Mouse (Mus musculus): ENCODE results near the gene Snx3.

Gene Snx3

DNA sequence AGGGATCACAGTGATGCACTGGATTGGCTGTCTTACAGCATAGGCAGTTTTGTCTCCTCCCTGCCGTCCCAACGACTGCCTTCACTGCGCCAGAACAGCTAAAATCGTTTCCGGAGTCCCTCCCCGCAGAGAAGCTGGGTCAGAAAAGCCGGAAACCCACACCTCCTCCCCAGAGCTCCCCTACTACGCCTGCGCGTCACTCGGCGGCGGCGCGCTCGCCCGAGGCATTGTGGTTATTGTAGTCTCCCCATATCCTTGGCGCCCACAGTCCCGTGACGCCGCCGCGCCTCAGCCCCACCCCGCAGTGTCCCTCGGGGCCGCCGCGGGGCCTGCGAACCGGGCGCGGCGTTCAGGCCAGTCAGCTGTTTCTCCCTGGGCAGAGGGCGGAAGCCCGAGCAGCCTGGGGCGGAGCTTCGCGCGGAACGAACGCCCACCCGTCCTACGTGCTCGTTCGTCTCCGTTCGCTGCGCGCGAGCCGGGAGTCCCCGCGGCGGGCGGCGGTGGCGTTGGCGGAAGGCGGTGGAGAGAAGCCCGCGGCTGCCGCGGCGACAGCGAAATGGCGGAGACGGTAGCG, at the start of gene Snx3:
TSS of gene Snx3 (plus strand) at position 256 of the 574 bp plus-strand sequence.
- peak; percentile 95 to 97 for DNase-seq (ENCODE audit: low spot score in 2 of 2)

DNA sequence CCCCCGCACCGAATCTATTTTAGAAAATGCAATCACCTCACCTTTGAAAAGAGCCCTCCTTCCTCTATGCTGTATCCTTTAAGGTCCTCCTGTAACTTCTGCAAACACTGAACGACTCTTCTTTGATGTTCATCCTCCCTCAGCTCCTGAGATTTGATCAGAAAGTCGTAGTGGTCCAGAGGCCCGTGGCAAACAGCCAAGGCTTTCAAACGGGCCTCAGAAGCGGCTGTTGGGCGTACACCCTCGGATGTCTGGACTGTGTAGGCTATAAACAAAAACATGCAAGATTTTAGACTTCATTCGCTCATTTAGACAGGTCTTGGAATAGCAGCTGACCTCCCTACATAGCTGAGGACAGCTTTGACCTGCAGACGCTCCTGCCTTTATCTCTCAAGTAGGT, 47.6 kb upstream of the Snx3 start:
- no peak for DNase-seq (ENCODE audit: low spot score in 2 of 2)

GRCm38 (mm10) chr10:42454690-42455089, 47.1 kb upstream of the Snx3 start:
- DNase-seq (ENCODE audit: low spot score in 2 of 2): no peak

DNA sequence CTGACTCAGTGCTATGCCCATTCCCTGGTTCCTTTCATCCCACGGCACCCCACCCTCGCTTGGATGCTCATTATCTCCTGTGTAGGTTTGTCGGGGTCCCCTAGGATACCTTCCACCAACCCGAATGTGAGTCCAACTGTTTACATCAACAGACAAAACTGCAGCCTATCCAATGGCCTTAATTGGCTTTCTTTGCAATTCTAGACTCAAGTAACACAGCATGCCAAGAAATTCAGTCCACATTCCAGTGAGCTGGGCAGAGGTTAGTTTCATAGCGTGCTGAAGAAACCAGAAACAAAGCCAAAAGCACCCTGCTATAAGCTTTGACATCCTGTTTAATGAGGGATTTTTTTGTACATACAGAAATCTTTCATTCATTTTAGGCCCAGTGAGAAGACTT, 45.8 kb upstream of the Snx3 start:
- no peak for DNase-seq (ENCODE audit: low spot score in 2 of 2)

GRCm38 (mm10) chr10:42457557-42458191, 44.2 kb upstream of the Snx3 start:
- no peak for DNase-seq (ENCODE audit: low spot score in 2 of 2)

GRCm38 (mm10) chr10:42464224-42464623, 37.6 kb upstream of the Snx3 start:
- no peak for DNase-seq (ENCODE audit: low spot score in 2 of 2)

- no peak for DNase-seq (ENCODE audit: low spot score in 2 of 2)
These were observed 37.0 kb upstream of the Snx3 start for GRCm38 (mm10) chr10:42464805-42465204.

DNA sequence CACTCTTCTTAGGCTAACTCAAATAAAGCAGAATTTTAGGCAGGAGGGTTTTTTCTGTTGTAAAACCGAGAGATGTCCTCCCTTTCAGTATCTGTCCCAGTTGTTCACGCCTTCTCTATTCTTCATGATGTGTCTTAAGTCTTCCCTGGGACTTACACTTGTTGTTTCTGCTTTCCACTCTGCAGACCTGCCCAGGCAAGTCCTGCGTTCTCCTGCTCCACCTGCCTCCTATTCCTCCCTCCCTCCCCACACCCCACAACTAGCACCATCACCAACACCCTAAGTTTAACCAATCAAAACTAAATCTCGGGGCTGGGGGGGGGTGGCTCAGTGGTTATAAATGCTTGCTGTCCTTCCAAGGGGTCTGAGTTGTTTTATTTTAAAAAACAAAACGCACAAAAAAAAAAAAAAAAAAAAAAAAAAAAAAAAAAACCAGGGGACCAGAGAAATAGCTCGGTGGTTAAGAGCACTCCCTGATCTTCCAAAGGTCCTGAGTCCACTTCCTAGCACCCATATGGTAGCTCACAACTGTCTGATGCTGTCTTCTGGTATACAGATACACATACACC, 26.8 kb upstream of the Snx3 start:
- no peak for DNase-seq (ENCODE audit: low spot score in 2 of 2)

GRCm38 (mm10) chr10:42476774-42477475, 24.9 kb upstream of the Snx3 start:
- no peak for DNase-seq (ENCODE audit: low spot score in 2 of 2)

DNA sequence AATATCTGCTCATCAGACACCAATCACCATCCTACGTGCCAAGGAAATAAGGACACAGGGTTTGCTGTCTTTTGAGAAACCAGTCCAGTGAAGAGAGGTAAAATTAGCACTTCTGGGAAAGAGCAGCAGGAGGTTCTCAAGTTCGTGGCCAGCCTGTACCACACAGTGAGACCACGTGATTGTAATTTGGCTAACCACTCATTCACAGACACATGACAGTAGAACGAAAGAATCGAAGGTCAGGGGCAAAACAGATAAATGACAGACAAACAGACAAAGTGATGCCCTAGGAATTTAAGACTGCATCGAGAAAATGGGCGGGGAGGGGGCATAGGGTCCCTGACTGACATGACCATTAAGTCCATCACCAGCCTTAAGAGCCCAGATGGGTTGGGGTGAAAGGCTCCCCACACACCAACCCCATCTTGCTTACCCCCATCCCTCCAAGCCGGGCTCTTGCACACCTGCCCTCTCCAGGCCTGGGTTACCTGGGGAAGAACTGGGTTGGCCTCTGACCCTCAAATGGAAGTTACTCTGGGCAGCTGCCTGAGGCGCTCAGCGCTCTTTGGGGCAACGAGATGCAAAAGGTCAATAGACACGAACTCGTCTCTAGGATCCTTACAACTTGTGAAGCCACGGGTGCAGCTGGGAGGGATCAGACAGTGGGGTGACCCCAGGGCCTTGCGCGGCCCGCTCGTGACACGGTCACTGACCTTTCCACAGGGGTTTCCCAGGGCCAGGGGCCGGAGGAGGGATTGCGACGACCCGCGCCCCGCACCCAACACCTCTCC, 24.1 kb upstream of the Snx3 start:
- DNase-seq (ENCODE audit: low spot score in 2 of 2): no peak

- DNase-seq (ENCODE audit: low spot score in 2 of 2): peak; percentile 93 to 94
These were observed 23.5 kb upstream of the Snx3 start, which contains the start of gene Afg1l for GRCm38 (mm10) chr10:42478341-42478720. Gene Afg1l (minus strand): TSS chr10:42478565.

DNA sequence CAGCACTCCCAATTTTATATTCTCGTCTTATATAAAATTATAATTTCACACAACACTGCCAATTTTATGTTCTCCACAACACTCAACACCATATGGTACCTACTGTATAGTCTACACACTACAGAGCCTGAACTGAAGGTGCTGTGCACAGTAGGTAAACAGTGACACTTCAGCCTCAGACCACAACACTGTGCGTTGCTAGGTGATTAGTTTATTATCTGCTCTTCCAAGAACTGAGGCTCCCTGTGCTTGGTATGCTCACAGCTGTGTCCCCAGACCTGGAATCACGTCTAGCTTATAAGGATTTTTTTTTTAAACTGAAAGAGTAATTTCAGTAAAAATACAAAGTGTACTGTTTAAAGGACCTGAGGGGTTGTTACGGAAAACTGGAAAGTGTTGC, 21.1 kb upstream of the Snx3 start:
- no peak for DNase-seq (ENCODE audit: low spot score in 2 of 2)

DNA sequence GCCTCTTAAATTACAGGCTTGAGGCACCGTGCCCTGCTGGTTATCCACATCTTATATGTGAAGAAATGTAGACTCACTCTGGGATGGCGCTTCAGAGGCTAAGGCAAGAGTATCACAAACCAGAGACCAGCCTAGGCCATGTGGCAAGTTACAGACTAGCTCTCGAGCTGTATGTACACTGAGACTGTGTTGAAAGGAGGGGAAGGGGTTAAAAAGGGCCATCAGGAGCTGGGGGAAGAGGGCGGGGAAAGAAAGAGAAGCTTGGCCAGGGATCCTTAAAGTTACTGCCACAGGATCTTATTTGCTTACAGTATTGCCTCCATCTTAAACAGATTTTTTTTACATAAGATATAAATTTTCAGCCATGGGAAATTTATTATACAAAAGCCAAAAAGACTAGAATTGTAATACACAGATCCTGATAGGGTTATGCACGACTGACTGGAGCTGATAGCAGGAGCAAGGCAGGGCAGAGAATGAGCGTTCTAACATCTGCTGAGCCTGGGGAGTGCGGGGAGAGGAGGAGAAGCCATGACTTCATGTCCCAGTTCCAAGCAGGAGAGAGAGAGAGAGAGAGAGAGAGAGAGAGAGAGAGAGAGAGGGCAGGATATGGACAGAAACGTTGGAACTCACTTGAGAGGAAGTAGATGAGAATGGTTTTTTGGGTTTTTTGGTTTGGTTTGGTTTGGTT, 13.1 kb upstream of the Snx3 start:
- no peak for DNase-seq (ENCODE audit: low spot score in 2 of 2)

DNA sequence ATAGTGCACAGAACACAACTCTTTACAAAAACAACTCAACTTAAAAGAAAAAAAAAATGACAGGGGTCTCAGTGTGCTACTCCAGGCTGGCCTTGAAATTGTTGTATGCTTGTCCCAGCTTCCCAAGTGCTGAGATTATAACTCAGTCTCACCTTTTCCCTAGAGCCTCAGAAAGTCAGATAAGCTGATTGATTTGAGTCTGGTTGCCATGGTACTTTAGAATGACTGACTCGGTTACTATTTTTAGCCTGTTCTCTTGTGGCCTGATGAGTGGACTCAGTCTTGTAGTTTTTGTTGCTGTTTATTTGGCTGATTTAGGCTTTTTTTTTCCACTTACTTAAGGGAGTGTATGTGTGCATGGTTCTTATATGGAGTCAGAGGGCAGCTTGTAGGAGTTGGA, 10.7 kb upstream of the Snx3 start:
- DNase-seq (ENCODE audit: low spot score in 2 of 2): no peak

- DNase-seq (ENCODE audit: low spot score in 2 of 2): no peak
These were observed 9.6 kb upstream of the Snx3 start for GRCm38 (mm10) chr10:42492027-42492771.

DNA sequence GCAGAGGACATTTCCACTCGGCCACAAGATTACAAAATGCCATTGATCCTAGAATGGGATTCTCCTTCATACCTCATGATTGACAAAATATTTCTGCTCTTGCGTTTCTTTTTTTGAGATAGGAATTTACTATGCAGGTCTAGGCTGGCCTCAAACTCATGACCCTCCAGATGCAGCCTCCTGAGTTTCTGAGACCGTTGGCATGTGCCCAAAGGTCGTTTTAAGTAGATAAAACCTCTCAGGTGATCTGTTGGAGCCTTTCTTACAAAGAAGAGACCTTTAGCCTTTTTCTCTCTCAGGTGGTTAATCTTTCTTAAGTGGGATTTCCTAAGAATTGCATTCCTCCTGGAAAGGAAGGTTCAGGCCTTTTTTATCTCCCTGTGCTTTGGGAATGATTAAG, 8.8 kb upstream of the Snx3 start:
- no peak for DNase-seq (ENCODE audit: low spot score in 2 of 2)

DNA sequence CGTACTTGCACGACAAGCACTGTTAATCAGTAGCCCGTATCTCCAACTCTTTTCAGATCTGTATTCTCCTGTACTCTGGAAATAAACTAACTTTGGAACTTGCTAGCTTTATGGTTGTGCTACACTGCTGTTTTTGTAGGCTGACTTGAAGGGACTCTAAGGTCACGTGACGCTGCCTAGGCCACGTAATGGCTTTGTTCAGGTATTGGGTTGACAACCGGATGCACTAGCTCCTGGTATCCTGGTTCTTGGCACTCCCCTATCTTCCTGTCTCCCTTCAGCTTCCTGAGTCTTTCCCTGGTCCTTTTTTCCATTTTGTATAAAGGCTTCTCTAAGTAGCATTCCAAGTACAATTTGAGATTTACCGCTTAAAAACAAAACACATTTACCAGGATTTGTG, 1.2 kb upstream of the Snx3 start:
- no peak for DNase-seq (ENCODE audit: low spot score in 2 of 2)

- no peak for DNase-seq (ENCODE audit: low spot score in 2 of 2)
These were observed 669 bp upstream of the Snx3 start for GRCm38 (mm10) chr10:42501161-42501560.

DNA sequence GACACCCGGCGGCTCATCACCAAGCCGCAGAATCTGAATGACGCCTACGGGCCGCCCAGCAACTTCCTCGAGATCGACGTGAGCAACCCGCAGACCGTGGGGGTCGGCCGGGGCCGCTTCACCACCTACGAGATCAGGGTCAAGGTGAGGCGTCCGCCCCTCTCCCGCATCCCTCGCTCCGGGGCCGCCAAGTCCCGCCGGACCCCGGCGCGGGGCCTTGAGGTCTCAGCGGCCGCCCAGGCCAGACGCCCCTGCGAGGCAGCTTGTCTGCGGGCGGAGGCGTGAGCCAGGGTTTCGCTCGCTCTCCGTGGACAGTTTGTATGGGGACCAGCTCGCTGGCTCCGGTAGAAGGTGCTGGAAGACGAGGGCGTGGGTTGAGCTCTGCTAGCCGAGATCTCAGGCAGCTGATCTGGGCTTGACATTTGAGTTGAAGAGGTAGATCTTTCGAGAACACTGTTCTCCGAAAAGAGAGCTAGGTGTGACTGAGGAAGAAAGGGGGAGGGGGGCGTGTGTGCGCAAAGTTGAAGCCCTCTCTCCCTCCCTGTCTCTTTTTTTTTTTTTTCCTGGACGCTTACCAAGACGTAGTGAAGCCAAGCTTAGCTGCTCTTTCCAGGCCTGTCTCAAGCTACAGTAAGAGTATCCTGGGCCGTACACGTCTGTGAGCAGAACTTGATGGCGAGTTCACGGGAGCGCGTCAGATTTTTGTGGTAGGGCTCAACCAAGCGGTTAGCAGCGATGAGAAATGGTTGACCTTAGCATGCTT, 700 bp downstream of the Snx3 start:
- DNase-seq (ENCODE audit: low spot score in 2 of 2): peak in 1 of 2 experiments; percentile 61

- no peak for DNase-seq (ENCODE audit: low spot score in 2 of 2)
These were observed 2.4 kb downstream of the Snx3 start for GRCm38 (mm10) chr10:42504096-42504710.

Data from urinary bladder, postnatal 4 days (tissue).